Mouse (Mus musculus) left cerebral cortex, adult 18-20 months (tissue): ENCODE measurements at regions not wholly inside any gene's neighbourhood (a gene's known extent, or its start where the extent isn't known, plus 50 kb on each side); places are given as distances from the start of the nearest gene placed in this dataset.

ENCODE experiments used
- DNase-seq, 2 experiments: peaks; one replicate each; pipeline ENCODE4 v3.0.0; 2021 to 2022; ENCODE audit warnings: low spot score in 2 of 2, mixed read lengths in 1 of 2

DNA sequence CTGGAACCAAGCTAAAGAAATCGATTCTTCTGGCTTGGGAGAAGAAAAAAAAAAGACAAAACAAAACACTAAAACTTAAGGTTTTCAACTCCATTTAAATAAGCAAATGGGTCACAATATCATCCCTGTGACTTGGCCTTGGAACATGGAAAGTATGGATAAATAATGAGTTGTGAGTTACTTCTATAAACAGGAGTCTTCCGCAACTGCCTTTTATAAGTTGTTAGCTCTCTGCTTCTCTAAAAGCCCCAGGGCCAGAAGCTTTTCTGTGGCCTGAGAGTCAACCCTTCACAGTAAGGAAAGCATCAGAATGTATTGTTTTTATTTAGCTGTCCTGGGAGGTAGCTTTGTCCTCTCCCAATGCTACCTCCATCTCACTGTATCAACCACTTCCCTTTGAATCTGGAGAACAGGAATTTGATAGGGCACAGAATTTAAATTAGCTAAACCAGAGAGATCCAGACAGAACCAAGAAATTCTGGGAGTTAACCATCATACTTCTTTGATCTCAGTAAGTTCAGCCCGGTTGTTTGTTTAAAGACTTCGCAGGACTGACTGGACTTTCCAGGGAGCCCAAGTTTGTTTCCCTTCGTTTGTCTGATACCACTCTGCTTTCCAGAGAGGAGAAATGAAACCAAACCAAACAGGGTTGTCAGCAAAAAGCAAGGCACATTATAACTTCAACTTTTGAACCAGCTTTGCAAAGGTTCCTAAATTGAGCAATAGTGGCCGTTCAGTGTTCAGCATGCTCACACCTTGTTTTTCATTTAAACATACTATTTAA, 178.7 kb upstream of the Gas1 start:
- DNase-seq = no peak

DNA sequence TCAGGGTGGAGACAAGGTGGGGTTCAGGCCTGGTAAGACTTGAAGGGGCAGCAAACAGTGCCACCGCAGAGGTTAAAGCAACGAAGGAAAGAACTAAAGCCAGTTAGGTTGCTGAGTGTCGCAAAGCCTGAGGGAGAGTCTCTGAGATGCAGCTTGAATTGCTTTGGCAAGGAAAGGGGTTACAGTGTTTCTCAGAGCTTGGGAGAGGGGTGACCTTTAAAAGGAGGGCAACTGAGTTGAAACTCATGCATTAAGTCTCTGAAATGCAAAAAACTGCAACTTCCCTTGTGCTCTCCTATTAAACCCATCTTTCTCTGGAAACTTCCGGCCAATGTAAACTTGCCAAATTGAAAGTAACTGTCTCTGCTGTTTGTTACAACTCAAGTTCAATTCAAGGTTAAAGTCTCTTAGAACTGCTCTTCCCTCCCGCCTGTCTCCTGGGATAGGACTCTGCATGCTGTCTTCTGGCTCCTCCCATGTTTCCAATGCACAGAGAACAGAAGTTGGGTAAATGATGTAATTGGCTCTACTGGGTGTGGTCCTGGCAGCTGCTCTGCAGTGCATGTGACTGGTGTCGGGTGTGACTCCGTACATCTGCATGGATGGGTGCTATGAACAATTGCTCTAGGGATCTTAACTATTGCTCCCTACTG, 181.4 kb upstream of the Gas1 start:
- no peak for DNase-seq

DNA sequence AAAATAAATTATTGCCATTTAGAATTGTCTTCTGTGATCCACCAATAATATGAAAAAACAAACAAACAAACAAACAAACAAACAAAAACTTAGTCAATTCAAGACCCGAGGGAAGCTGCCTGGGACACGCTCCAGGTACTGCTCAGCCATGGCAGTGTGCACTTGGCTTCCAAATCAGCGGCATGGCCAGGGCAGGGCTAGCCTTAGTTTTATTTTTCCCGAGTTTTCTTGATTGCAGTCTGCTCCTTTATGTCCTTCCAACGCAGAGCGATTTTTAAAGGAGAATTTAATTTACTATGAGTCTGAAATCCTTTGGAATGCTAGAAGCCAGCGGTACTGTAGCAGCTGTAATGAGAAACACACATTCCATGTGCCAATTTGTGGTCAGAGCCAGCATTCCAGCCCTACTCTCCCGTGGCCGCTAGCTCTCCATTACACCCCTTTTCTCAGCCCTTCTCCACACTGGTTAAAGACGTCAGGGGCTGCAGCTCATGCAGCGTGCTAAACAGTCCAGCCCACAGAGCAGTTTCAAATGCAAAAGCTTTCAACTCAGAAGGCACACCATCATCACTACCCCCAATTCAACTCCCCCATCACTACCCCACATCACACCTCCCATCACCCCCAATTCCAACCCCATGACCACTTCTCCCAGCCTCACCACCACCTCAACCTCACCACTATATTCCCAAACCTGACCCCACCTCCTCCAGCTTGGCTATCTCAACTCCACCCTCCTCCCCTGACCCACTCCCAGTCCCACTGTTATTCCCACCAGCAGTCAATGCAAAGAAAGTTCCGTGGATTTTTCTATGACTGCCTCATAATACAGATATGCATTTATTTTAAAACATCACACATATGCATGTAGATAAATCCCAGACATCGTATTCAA, 187.9 kb upstream of the Gas1 start:
- DNase-seq = no peak

DNA sequence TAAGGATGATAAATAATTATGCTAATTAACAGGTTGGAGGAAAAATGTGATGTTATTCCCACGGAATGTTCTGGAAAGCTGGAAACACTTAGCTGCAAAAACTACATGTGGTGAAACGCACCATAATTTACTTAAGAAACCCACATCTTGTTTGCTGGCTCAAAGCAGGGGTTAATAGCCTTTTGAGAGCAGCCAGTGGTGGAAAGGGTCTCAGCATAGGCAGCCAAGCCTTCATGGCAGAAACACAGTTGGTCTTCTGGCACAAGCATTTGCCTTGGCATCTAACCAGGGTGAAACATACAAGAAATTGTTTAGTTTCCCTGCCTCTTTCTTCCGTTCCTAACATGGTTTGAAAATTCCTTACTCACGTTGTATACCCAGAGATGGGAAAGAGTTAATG, 192.1 kb upstream of the Gas1 start:
- no peak for DNase-seq

DNA sequence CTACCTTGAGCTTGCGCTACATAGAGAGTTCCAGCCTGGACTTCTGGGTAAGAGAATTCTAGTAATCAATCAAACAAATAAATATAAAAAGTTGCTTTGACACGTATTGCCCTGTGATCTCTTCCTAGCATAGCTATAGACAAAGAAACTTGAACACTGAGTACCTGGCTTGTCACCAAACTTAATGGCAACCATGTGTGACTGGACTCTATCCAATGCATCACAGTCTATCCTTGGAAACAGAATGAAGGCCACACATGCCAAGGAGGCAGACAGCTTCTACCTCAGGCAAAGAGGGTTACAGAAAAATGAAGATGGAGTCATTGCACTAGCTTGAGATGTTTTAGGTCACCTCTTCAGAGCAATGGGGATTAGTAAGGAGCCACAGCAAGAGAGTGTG, 194.5 kb upstream of the Gas1 start:
- no peak for DNase-seq

DNA sequence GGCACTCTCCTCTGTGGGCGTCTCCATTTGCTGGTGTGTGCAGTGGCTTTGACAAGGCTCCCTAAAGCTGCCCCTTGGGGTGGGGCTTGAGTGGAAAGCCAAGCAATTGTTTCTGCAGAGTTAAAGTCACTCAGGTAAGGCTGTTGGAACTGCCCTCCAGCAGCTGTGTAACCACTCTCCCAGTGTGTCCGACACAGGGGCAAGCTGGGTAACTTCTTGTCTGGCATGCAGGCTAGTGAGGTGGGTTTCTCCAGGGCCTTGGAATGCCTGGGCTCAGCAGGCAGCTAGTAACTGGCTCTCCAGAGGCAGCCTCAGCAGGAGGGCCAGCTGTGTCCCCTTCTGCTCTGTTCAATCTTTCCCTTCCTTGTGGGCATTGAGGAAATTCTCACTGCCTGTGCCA, 199.5 kb upstream of the Gas1 start:
- DNase-seq = no peak

DNA sequence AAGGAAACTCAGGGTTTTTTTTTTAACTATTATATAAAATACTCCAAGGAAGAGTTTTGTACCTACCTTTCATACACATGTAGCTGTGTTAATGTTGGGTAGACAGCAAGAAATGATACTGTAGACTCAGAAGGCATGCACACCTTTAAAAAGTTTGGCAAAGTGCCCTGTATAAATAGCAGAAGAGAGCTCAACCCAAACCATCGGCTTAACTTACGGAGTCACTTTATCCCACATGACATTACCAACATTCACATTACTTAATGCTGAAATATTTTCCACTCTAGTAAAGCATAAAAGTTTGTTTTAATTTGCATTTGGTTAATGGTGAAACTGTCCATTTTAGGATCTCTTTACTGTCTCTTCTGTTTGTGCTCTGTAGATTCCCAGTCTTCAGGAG, 205.7 kb upstream of the Gas1 start:
- no peak for DNase-seq

DNA sequence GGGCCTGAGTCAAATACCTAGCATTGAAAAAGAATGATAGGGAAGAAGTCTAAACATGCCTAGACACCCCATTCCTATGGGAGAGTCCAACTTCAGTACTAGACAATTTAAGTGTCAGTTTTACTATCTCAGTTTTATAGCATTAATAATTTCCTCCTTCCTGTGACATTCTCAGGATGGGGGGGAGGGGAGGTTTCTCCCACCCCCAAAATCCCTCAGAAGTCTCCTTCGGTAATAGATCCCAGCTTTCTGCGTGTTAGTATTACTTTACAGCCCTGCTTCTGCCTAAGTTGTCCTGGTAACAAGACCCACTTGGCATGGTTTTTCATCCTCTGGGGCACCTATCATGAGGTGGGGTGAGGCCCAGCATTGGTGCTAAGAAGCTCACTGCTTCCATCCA, 202.9 kb upstream of the Dapk1 start:
- no peak for DNase-seq

DNA sequence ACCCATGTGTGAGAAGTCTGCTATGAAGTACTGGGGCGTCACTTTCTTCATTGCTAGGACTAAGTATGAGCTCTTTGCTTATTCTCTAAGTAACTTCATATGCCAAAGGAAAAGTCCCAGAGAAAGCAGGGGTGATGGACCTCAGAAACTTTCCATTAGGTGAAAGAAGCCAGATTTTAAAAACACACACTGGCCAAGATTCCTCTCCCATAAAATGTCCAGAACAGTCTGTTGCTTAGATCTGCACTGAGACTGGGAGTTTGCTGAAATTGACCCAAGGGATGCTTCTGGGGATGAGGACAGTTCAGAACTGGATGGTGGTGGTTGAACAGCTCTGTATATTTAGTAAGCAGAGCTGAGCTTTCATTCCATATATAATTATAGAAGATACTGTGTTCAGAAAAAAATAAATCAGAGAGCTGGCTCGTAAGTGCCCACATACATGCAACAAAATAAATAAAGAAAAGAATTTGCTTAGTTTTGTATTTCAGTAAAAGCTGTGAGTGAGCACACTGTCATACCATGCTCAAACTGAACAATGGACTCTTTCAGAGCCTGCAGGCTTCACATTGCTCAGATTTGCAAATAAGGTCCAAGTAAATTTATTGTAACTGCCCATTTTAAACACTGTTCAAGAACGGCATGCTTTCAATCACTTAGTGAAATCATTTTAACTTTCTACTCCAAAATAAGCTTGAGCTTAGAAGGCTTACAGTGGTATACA, 200.8 kb upstream of the Dapk1 start:
- DNase-seq = no peak

DNA sequence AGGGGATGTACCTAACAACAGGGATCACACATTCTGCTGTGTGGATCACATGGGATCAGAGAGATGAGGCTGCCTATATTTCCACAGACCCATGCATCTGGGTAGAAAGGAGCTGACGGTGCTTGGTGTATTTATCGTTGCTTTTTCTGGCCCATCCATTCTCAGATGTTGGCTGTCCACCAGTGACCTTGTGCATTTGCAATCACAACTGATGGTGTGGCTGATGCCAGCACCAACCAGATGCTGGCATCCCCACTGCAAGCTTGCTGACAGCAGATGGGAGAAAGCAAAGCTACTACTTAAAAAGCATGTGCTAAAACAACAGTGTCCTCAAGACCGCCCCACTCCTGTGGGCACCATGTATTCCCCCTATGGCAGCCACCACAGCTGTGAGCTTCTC, 198.3 kb upstream of the Dapk1 start:
- DNase-seq = no peak

DNA sequence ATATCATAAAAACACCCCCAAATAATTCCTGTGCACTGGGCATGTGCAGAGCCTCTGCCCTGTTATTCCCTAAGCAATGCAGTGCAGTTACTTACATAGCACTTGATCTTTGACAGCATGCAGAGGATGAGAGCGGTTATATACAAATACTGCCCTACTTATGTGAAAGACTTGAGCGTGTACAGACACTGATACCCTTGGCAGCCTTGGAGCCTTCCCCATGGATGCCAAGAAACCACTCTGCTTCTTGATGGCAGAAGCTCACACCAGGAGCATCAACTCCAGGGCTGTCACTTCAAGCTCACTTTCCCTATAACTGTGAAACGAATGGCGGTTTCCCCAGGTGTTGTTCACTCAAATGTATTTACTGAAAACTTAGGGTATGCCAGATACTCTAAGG, 194.4 kb upstream of the Dapk1 start:
- DNase-seq = no peak

DNA sequence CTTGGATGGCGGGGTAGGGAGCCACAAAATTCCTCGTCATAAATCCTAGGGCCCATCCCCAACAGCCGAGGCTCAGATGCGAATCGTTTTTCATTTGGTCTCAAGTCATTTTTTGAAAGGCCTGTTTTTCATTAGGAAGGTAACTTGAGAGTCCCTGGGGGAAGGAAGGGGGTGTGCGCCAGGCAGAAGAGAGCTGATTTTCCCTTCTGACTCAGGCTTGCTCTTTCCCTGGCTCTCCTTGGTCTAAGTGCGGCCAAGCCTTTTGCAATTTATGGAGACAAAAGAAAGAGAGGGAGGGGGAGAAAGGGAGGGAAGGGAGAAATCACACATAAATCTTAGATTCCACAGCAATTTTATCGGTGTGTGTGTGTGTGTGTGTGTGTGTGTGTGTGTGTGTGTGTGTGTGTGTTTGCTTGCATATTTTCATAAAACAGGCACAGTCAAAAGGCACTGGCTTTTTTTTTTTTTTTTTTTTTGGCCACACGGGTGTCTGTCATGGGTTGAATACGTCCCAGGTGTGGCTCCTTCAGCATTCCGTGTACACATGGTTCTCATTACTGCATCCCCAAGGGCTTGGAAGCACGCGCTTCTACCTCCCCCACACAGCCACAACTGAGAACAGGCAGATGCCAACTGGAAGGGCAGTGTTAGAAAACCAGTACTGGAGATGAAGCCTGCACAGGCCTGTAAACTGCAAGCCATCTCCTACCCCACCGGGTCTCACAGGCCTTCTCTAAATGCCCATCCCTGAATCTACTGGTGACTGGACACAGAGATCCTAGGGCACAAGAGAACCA, 191.8 kb upstream of the Dapk1 start:
- DNase-seq = no peak

DNA sequence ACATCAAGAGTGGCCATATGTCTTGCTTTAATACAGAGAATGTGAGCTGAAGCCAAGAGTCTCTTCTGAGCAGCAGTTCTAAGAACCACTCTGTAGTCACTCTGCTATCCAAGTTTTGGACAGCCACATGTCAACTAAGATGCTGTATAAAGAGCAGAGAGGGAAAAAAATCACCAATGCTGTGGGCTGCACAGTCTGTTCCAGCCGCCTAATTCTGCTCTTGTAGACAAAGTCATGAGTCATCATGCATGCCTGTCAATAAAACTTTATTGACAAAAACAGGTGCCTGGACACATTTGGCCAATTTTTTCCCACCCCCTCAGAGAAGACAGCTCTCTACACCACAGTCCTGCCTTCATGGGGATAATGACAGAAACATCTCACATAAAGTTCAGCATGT, 185.7 kb upstream of the Dapk1 start:
- no peak for DNase-seq

DNA sequence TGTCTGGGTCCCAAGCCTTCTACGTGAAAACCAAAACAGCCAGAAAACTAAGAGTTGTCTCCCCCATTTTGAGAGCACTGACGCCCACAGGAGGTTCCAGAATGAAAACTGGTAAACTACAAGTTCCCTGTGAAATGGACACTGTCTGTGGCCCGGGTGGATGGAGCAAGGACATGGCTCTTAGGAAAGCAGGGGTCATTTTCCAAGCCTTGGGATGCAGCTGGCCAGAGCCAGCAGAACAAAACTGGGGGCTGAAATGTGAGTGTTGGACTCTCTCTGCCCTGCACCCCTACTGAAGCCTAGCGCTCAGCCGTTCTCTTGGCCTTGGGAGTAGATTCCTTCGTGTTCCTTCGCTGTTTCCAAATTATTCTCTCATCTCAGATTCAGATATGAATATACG, 184.7 kb upstream of the Dapk1 start:
- no peak for DNase-seq

DNA sequence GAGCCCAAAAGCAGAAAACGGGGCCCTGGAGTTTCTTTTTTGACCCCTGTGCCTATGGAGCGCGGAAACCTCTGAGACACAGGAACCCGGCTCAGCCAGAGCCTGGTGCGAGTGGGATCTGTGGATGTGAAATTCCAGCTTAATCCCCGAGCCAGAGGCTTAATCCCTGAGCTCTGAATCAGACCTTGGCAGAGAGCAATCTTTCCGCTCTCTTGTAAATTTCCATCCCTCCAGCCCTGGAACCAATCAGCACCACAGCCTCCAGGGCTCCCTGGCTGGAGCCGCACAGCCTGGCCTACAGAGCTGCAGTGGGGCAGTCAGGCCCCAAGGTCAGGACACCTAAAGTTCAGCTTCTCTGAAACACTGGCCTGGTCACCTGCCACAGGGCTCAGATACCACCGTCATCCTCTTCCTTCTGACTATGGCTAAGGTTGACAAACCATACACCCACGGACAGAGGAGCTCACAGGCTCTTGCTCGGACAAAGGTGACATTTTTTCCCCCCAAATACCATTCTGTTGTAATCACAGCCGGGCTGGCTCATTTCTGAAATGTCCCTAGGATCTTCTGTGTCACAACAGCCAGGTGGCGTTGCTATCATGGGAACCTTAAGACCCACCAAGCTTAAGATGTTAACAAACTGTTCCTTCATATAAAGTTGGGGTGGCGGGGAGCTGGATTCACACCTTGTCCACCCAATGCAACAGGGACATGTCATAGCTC, 184.2 kb upstream of the Dapk1 start:
- no peak for DNase-seq

DNA sequence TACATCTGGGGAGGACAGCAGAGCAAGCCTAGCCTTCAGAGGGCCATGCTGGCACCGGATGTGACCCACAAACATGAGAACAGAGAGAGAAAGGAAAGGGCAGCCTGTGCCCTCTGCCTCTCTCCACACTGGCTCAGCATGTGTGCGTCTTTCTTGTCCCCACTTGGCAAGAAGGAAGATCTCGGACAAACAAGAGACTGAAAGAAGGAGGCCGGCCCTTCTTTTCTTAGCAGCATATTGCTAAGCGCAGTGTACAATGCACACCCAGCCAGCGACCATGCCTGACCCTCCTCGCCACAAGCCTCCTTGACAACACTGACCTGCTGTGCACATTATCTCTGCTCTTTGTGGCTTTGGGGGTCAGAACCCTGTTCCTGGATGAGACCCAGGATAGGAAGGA, 181.4 kb upstream of the Dapk1 start:
- no peak for DNase-seq

DNA sequence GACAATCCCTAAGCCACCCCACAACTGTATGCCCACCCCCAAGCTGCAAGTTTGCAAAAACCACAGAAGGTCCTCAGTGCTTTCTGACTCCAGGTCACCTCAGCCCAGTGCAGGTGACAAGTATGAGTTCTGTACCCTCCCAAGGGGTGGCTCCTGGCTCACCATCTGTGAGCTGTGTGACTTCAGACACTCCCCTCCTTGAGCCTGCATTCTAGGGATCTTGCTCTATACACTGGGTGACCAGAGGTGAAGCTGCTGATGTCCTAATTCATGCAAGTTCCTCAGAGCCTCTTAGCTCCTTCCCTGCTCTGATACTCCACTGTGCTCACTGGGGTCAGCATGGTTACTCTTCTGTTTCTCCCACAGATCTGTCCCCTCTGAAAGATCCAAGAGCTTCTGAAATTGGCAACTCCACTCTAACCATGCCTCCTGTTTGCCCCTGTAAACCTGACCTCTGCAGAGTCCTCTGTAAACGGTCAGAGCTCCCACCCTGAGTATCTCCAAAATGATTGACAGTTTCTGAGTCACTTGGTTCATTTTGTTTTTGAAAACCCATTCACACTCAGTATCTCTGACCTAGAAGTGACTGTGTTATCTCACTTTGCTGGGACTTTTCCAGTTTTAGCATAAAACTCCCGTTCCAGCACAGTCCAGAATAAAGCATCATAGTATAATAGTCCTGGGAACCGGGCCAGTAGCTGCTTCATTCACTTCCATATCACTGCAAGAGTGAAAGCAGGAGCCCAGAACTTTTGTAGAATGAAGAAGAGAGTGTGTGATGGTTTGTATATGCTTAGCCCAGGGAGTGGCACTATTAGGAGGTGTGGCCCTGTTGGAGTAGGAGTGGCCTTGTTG, 180.7 kb upstream of the Dapk1 start:
- no peak for DNase-seq

DNA sequence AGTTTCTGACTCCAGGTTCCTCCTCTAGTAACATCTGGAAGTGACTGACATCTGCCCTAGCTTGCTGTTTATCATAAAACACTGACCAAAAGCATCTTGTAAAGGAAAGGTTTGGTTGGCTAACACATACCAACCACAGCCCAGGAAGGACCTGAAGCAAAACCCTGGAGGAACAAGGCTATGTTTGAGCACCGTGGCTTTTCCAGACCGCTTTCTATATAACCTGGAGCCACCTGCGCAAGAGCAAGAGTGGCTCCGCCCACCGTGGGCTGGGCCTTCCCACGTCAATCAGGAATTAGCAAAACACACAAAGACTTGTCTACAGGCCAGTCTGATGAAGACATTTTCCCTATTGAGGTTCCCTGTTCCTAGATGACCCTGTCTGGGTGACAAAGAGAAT, 177.5 kb upstream of the Dapk1 start:
- DNase-seq = no peak

DNA sequence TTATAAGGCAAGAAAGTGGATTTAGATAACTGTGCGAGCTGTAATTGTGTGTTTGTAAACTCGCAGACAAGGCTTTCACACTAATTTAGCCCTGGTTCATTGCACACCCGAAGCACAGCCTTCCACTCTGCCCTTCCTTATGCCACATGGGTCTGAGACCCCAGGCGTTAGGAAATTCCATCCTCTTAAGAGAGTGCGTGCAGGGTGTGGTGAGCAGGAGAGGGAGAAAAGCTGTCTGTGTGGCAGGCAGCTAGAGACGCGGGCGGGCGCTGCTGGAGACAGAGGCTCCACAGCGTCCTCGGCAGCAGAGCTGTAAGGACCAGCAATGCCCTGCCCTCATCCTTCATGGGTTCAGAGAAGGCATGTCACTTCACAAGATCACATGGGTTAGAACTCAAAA, 176.6 kb upstream of the Dapk1 start:
- no peak for DNase-seq
